Comparison of ENCODE assay signal across 9 mouse cellular contexts in the genomic region with DNA sequence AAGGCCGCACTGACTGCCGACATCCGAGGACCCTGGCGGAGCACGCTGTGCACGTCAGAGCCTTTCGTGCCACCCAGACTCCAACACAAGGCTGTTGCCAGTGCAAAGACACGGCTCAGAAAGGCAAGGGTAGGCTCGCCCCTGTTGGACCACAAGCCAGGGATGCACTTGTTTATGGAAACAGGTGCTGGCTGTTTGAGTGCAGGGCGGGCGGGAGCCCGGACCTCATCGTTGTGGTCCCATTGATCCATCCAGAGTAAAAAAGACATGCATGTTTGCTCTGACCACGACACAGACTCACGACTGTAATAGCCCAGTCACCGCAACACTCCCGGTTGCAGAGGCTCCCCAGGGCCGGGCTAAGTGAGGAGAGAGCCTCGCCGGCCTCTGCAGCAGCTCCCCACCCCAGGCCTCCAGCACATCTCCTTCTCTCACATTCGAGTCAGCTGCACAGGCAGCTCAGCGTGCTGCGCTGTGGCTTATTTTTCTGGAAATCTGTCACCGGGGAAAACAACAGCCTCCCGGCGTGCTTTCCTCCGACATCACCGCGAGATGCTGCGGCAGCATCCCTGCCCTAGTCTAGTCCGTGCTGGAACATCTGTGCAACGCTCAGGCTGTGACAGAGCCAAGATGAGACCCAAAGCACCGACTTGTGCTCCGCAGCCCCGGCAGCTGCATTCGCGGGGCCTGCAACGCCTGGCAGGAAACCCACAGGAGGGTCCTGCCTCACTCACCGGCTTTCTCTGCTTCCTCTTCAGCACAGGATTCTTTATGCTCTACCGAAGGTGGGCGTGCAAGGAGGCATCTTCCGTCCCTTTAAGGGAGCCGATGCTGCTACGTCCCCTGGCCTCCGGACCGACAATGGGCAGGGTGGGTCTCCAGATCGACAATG. TPM values are rescaled to one million over a fixed set of nuclear protein-coding genes. Genes with fewer than 3 reads are reported as not detected.
DNase-seq lines count a peak whose midpoint lies in the region; ATAC-seq and TF ChIP-seq lines count a peak whose summit lies in the region.
"Had no signal": no experiment of that assay in that cellular context is flagged by ENCODE, and none has a peak within 500 bp of the region (broad histone marks: within the 10 kb centered on the region; RNA-seq: fewer than 3 reads in every experiment).

No protein-coding gene starts in this region.

- H3K4me3 ChIP-seq in heart, embryonic 10.5 days: peak overlapping the region; percentile 65
- H3K4me3 ChIP-seq in forebrain, embryonic 14.5 days (ENCODE audit: low read depth, low read length): peak overlapping the region; percentile 66
- peak overlapping the region; percentile 57 for H3K4me3 ChIP-seq in midbrain, embryonic 11.5 days (ENCODE audit: low read depth, low read length)
- H3K4me3 ChIP-seq in stomach, postnatal 0 days (ENCODE audit: low read depth, low read length): peak overlapping the region; percentile 38

- no peaks in the 10 kb centered on the region for H3K9me3 ChIP-seq in heart, embryonic 10.5 days
- no peaks in the 10 kb centered on the region for H3K9me3 ChIP-seq in forebrain, embryonic 14.5 days (replicated peaks; ENCODE audit: control insufficient read depth, low read length)
- no peaks in the 10 kb centered on the region for H3K9me3 ChIP-seq in midbrain, embryonic 11.5 days (ENCODE audit: control insufficient read depth, low read length)
- H3K9me3 ChIP-seq in stomach, postnatal 0 days (ENCODE audit: control insufficient read depth, low read length): no peaks in the 10 kb centered on the region

- ATAC-seq in cerebellum, adult (ENCODE audit: insufficient number of reproducible peaks, low FRiP score, low TSS enrichment): peak; percentile 31; the same call in 1 of the 2 replicates
- peak; percentile 71 for ATAC-seq in forebrain, embryonic 14.5 days
- ATAC-seq in midbrain, embryonic 11.5 days (ENCODE audit: low FRiP score): peak; percentile 68
- ATAC-seq in stomach, postnatal 0 days (ENCODE audit: low FRiP score, low TSS enrichment): no peak; the same call in 1 of the 2 replicates

- peaks cover 36% of the 10 kb centered on the region for H3K27me3 ChIP-seq in heart, embryonic 10.5 days (ENCODE audit: insufficient read depth, poor library complexity, severe bottlenecking)
- H3K27me3 ChIP-seq in forebrain, embryonic 14.5 days (replicated peaks; ENCODE audit: control insufficient read depth, insufficient read depth, low read length): no peaks in the 10 kb centered on the region
- peaks cover 8% of the 10 kb centered on the region for H3K27me3 ChIP-seq in midbrain, embryonic 11.5 days (ENCODE audit: control insufficient read depth, insufficient read depth, low read length)
- no peaks in the 10 kb centered on the region for H3K27me3 ChIP-seq in stomach, postnatal 0 days (ENCODE audit: control insufficient read depth, insufficient read depth, low read length)

- H3K9ac ChIP-seq in forebrain, embryonic 14.5 days (ENCODE audit: low read length): peak overlapping the region; percentile 80
- H3K9ac ChIP-seq in midbrain, embryonic 11.5 days (ENCODE audit: low read length): peak overlapping the region; percentile 81
- peak overlapping the region; percentile 41; the same call in 1 of the 2 replicates for H3K9ac ChIP-seq in stomach, postnatal 0 days (ENCODE audit: low read length)

- no peak for DNase-seq in heart, embryonic 10.5 days (ENCODE audit: low spot score)
- no peak for DNase-seq in heart, adult 11 months
- DNase-seq in forebrain, embryonic 14.5 days (ENCODE audit: low spot score): peak; percentile 66
- DNase-seq in layer of hippocampus, adult 8-10 months (ENCODE audit: low spot score in 2 of 2): peak; percentile 46 to 52
- peak; percentile 97 for DNase-seq in midbrain, embryonic 11.5 days (ENCODE audit: low spot score, missing footprints)
- no peak for DNase-seq in stomach, postnatal 0 days (ENCODE audit: low spot score)
- no peak for DNase-seq in spleen, adult 18-20 months

- TF ChIP-seq EP300 in stomach, postnatal 0 days (optimal IDR thresholded peaks at IDR 0.05): no peak

- H3K36me3 ChIP-seq in heart, embryonic 10.5 days: no peaks in the 10 kb centered on the region
- H3K36me3 ChIP-seq in forebrain, embryonic 14.5 days (ENCODE audit: control insufficient read depth, insufficient read depth, low read length): no peaks in the 10 kb centered on the region
- no peaks in the 10 kb centered on the region for H3K36me3 ChIP-seq in midbrain, embryonic 11.5 days (ENCODE audit: control insufficient read depth, insufficient read depth, low read length)
- H3K36me3 ChIP-seq in stomach, postnatal 0 days (ENCODE audit: control insufficient read depth, insufficient read depth, low read length): no peaks in the 10 kb centered on the region

- TF ChIP-seq CTCF in stomach, postnatal 0 days (IDR thresholded peaks at IDR 0.05; ENCODE audit: low read depth): no peak

- peak overlapping the region; percentile 90 for H3K4me2 ChIP-seq in forebrain, embryonic 14.5 days (ENCODE audit: low read length)
- H3K4me2 ChIP-seq in midbrain, embryonic 11.5 days: peak overlapping the region; percentile 96
- H3K4me2 ChIP-seq in stomach, postnatal 0 days (replicated peaks; ENCODE audit: low read depth): peak overlapping the region; percentile 62

- H3K27ac ChIP-seq in heart, embryonic 10.5 days: peak overlapping the region; percentile 54
- peak overlapping the region; percentile 91 for H3K27ac ChIP-seq in forebrain, embryonic 14.5 days (ENCODE audit: low read depth, low read length)
- H3K27ac ChIP-seq in midbrain, embryonic 11.5 days (ENCODE audit: low read depth, low read length): peak overlapping the region; percentile 58; the same call in 1 of the 2 replicates
- no peak overlapping the region for H3K27ac ChIP-seq in stomach, postnatal 0 days (replicated peaks)

- 14% methylated on average over 47 of the region's 47 CpGs for WGBS in heart, embryonic 10.5 days
- 5% methylated on average over 47 of the region's 47 CpGs for WGBS in forebrain, embryonic 14.5 days
- WGBS in midbrain, embryonic 11.5 days: 6% methylated on average over 47 of the region's 47 CpGs
- 23% methylated on average over 47 of the region's 47 CpGs for WGBS in stomach, postnatal 0 days

- peaks cover 14% of the 10 kb centered on the region for H3K4me1 ChIP-seq in heart, embryonic 10.5 days
- peaks cover 5% of the 10 kb centered on the region for H3K4me1 ChIP-seq in forebrain, embryonic 14.5 days (ENCODE audit: control insufficient read depth, insufficient read depth, low read length)
- peaks cover 10% of the 10 kb centered on the region for H3K4me1 ChIP-seq in midbrain, embryonic 11.5 days (ENCODE audit: control insufficient read depth, insufficient read depth, low read length)
- no peaks in the 10 kb centered on the region; the same call in 1 of the 2 replicates for H3K4me1 ChIP-seq in stomach, postnatal 0 days (replicated peaks; ENCODE audit: control insufficient read depth, insufficient read depth)

RNA-seq across cellular contexts. Expression of a gene that starts 16.2 kb away (rescaled TPM):
- 8.9 and 12.4 TPM in 2 replicates for polyA plus RNA-seq in heart, embryonic 10.5 days (2016; fragmentation: Nextera tagmentation; extraction: Ambion mirVana)
- polyA plus RNA-seq in forebrain, embryonic 14.5 days (2014; fragmentation: Nextera tagmentation; extraction: Ambion mirVana): 45.4 and 52.5 TPM in 2 replicates
- 100 to 1,000 TPM; 144 to 189 (median 169) TPM for total RNA-seq in layer of hippocampus, adult 8-10 months (2022)
- polyA plus RNA-seq in midbrain, embryonic 11.5 days (2014; fragmentation: Nextera tagmentation; extraction: Ambion mirVana): 17.6 and 18.3 TPM in 2 replicates
- polyA plus RNA-seq in stomach, postnatal 0 days (2015; fragmentation: Nextera tagmentation; extraction: Ambion mirVana): 11.3 and 13.3 TPM in 2 replicates

RNA-seq across cellular contexts. Expression of a gene that starts 53.0 kb away (rescaled TPM):
- not detected in 2 replicates for polyA plus RNA-seq in heart, embryonic 10.5 days (2016; fragmentation: Nextera tagmentation; extraction: Ambion mirVana)
- 1.2 and 1.7 TPM in 2 replicates for polyA plus RNA-seq in forebrain, embryonic 14.5 days (2014; fragmentation: Nextera tagmentation; extraction: Ambion mirVana)
- total RNA-seq in layer of hippocampus, adult 8-10 months (2022): 10 to 100 TPM; 23.0 to 25.0 (median 24.7) TPM
- polyA plus RNA-seq in midbrain, embryonic 11.5 days (2014; fragmentation: Nextera tagmentation; extraction: Ambion mirVana): not detected in 2 replicates
- polyA plus RNA-seq in stomach, postnatal 0 days (2015; fragmentation: Nextera tagmentation; extraction: Ambion mirVana): 0.05 TPM in 1 of 2 replicates, not detected in the other
- total RNA-seq: heart, postnatal 14 days had no signal

Comparison
In these comparisons a context has a peak if more than half of its experiments do, and no peak if none do; other contexts are left out.
1. DNase-seq: peak in forebrain, embryonic 14.5 days (single experiment), layer of hippocampus, adult 8-10 months (2 of 2) and midbrain, embryonic 11.5 days (single experiment); none in heart, embryonic 10.5 days (single experiment), heart, adult 11 months (single experiment), stomach, postnatal 0 days (single experiment) and spleen, adult 18-20 months (0 of 2).
2. Peak in every context shown above with its lines, with median percentiles within 50 percentile points of each other: H3K4me3 ChIP-seq, H3K4me2 ChIP-seq and H3K9ac ChIP-seq.